Mouse (Mus musculus) hindbrain, embryonic 11.5 days (tissue): ENCODE data around the gene Mysm1. TPM values are rescaled to one million over a fixed set of nuclear protein-coding genes. Genes with fewer than 3 reads are reported as not detected.

Experiments
- ATAC-seq: fragments of 200-750 bp; cut with Nextera tagmentation; 2 replicates; pipeline ENCODE4 v1.8.0; 2017; ENCODE audit warnings: mild to moderate bottlenecking, moderate TSS enrichment, moderate library complexity; ENCODE audit not compliant: low FRiP score
- DNase-seq: peaks from one replicate; pipeline ENCODE4 v3.0.0-alpha.2; 2015; ENCODE audit warnings: low spot score
- H3K27ac ChIP-seq: fragments of 300-500 bp; sonication (generic); 2 replicates; pipeline ENCODE4 v1.5.1; 2014; ENCODE audit warnings: mild to moderate bottlenecking, low read depth, low read length
- H3K27me3 ChIP-seq: fragments of 300-500 bp; sonication (generic); 2 replicates; pipeline ENCODE4 v1.6.1; 2014; ENCODE audit warnings: mild to moderate bottlenecking, low read length, moderate library complexity, mixed read lengths; ENCODE audit not compliant: control insufficient read depth, insufficient read depth
- H3K36me3 ChIP-seq: fragments of 300-500 bp; sonication (generic); 2 replicates; pipeline ENCODE4 v1.6.1; 2014; ENCODE audit warnings: mild to moderate bottlenecking, low read length, moderate library complexity, mixed read lengths; ENCODE audit not compliant: control insufficient read depth, insufficient read depth
- H3K4me1 ChIP-seq: fragments of 300-500 bp; sonication (generic); replicated peaks from 2 replicates; pipeline ENCODE4 v1.6.1; 2014; ENCODE audit warnings: low read length, mixed read lengths; ENCODE audit not compliant: control insufficient read depth, insufficient read depth
- H3K4me2 ChIP-seq: fragments of 300-500 bp; sonication (generic); replicated peaks from 2 replicates; pipeline ENCODE4 v1.6.1; 2014; ENCODE audit warnings: mild to moderate bottlenecking, low read depth, low read length
- H3K4me3 ChIP-seq: fragments of 300-500 bp; sonication (generic); 2 replicates; pipeline ENCODE4 v1.5.1; 2014; ENCODE audit warnings: low read depth, low read length
- H3K9ac ChIP-seq: fragments of 300-500 bp; sonication (generic); 2 replicates; pipeline ENCODE4 v1.6.1; 2014; ENCODE audit warnings: low read depth, low read length
- H3K9me3 ChIP-seq: fragments of 300-500 bp; sonication (generic); 2 replicates; pipeline ENCODE4 v1.6.1; 2016; ENCODE audit warnings: low read length; ENCODE audit not compliant: control insufficient read depth
- WGBS: fragments of 180-500 bp; shearing (Covaris S2); extraction: QIAGEN DNeasy Blood & Tissue Kit; methylation state at CpG from one replicate; pipeline ENCODE4 v1.1.7; 2014; 5-methylcytosine and 5-hydroxymethylcytosine counted together
- polyA plus RNA-seq: library from polyadenylated mRNA; unstranded; fragments of >200 nt; fragmentation: Nextera tagmentation; extraction: Ambion mirVana; gene quantifications from 2 replicates; pipeline ENCODE4 v1.2.1, GENCODE M21; 2014

Gene Mysm1
- polyA plus RNA-seq, 1 experiment from 2014 or later: 42.0 TPM

- Histone ChIP-seq H3K9me3 (no peaks in the 10 kb centered on the region), H3K27me3 (no peaks in the 10 kb centered on the region), H3K36me3 (no peaks in the 10 kb centered on the region), H3K9ac (no peak overlapping the region), H3K4me1 (no peaks in the 10 kb centered on the region), H3K4me3 (no peak overlapping the region), H3K27ac (no peak overlapping the region), H3K4me2 (no peak overlapping the region)
- DNase-seq: peak; percentile 84
- ATAC-seq: peak; percentile 61; the same call in 1 of the 2 replicates
- WGBS: 42% methylated on average over 13 of the region's 13 CpGs
Measured at GRCm38 (mm10) chr4:95008175-95009057, 29.5 kb upstream of the Mysm1 start.

GRCm38 (mm10) chr4:95007759-95008158 is 28.9 kb upstream of the Mysm1 start:
- DNase-seq (no peak), ATAC-seq (peak; percentile 40)
- Histone ChIP-seq H3K4me3 (no peak overlapping the region), H3K4me1 (no peaks in the 10 kb centered on the region), H3K36me3 (no peaks in the 10 kb centered on the region), H3K27ac (no peak overlapping the region), H3K4me2 (no peak overlapping the region), H3K9me3 (no peaks in the 10 kb centered on the region), H3K27me3 (no peaks in the 10 kb centered on the region), H3K9ac (no peak overlapping the region)
- WGBS: 68% methylated on average over 8 of the region's 8 CpGs

- H3K9me3 ChIP-seq: no peaks in the 10 kb centered on the region
- no peak overlapping the region for H3K27ac ChIP-seq
- no peak overlapping the region for H3K9ac ChIP-seq
- H3K4me2 ChIP-seq: no peak overlapping the region
- no peaks in the 10 kb centered on the region for H3K4me1 ChIP-seq
- 76% methylated on average over 6 of the region's 6 CpGs for WGBS
- no peak overlapping the region for H3K4me3 ChIP-seq
- DNase-seq (no peak), ATAC-seq (no peak)
- no peaks in the 10 kb centered on the region for H3K36me3 ChIP-seq
- no peaks in the 10 kb centered on the region for H3K27me3 ChIP-seq
Measured at GRCm38 (mm10) chr4:95005251-95005830, 26.4 kb upstream of the Mysm1 start.

GRCm38 (mm10) chr4:95001043-95001775 is 22.3 kb upstream of the Mysm1 start:
- DNase-seq (no peak), ATAC-seq (no peak)
- H3K36me3 ChIP-seq: no peaks in the 10 kb centered on the region
- no peak overlapping the region for H3K9ac ChIP-seq
- H3K4me1 ChIP-seq: no peaks in the 10 kb centered on the region
- no peaks in the 10 kb centered on the region for H3K9me3 ChIP-seq
- 73% methylated on average over 6 of the region's 6 CpGs for WGBS
- H3K27ac ChIP-seq: no peak overlapping the region
- H3K4me2 ChIP-seq: no peak overlapping the region
- H3K27me3 ChIP-seq: no peaks in the 10 kb centered on the region
- no peak overlapping the region for H3K4me3 ChIP-seq

DNA sequence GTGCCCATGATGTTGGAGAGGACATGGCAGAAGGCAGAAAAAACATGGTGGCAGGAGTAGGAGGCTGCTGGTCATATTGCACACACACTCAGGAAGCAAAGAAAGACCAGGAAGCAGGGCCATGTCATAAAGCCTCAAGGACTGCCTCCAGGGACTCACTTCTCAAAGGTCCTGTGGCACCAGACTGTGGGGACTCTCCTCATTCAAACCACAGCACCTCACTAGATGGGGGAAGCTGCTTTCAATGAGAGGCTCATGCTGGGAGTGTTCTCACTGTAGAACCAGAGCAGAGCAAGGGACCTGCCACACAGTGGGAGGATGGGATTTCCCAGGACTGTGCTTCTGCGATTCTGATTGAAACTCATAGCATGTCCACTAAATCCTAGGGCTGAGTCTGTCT is 21.2 kb upstream of the Mysm1 start:
- no peak for DNase-seq

DNA sequence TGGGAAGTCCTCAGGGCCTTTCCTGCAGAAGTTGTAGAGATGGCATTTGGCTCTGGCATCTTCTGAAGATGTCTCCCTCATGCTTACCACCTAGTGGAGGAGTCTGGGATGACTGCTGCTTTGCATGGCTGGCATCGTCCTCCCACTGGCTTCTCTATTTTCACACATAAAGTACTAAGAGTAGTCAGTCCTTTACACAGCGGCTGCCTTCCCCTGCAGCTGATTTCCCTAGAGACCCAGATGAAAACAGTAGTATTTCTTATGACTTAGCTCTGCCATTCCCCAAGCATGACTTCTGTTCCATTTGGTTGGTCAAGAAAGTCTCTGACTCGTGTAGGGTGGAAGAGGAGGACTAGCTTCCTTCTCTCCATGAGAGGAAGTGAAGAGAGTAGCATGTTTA is 20.3 kb upstream of the Mysm1 start:
- ATAC-seq (no peak), DNase-seq (peak; percentile 27)
- no peak overlapping the region for H3K9ac ChIP-seq
- no peaks in the 10 kb centered on the region for H3K9me3 ChIP-seq
- H3K27ac ChIP-seq: no peak overlapping the region
- H3K27me3 ChIP-seq: no peaks in the 10 kb centered on the region
- H3K36me3 ChIP-seq: no peaks in the 10 kb centered on the region
- H3K4me1 ChIP-seq: no peaks in the 10 kb centered on the region
- WGBS: 62% methylated on average over 3 of the region's 3 CpGs
- H3K4me2 ChIP-seq: no peak overlapping the region
- no peak overlapping the region for H3K4me3 ChIP-seq

More for the DNA sequence above, 21.2 kb upstream of the Mysm1 start:
- H3K9me3 ChIP-seq: no peaks in the 10 kb centered on the region
- H3K27ac ChIP-seq: no peak overlapping the region
- ATAC-seq: no peak
- no peak overlapping the region for H3K4me2 ChIP-seq
- 90% methylated on average over 1 of the region's 1 CpGs for WGBS
- no peak overlapping the region for H3K4me3 ChIP-seq
- H3K36me3 ChIP-seq: no peaks in the 10 kb centered on the region
- H3K4me1 ChIP-seq: no peaks in the 10 kb centered on the region
- no peaks in the 10 kb centered on the region for H3K27me3 ChIP-seq
- no peak overlapping the region for H3K9ac ChIP-seq

GRCm38 (mm10) chr4:94995862-94996261 is 17.0 kb upstream of the Mysm1 start:
- WGBS: 89% methylated on average over 4 of the region's 4 CpGs
- no peak for DNase-seq
- no peaks in the 10 kb centered on the region for H3K4me1 ChIP-seq
- H3K36me3 ChIP-seq: no peaks in the 10 kb centered on the region
- ATAC-seq: no peak
- no peak overlapping the region for H3K27ac ChIP-seq
- no peak overlapping the region for H3K4me3 ChIP-seq
- no peaks in the 10 kb centered on the region for H3K27me3 ChIP-seq
- H3K4me2 ChIP-seq: no peak overlapping the region
- no peaks in the 10 kb centered on the region for H3K9me3 ChIP-seq
- H3K9ac ChIP-seq: no peak overlapping the region

GRCm38 (mm10) chr4:94990204-94990603 is 11.3 kb upstream of the Mysm1 start:
- Histone ChIP-seq H3K4me2 (no peak overlapping the region), H3K4me3 (no peak overlapping the region), H3K27me3 (no peaks in the 10 kb centered on the region), H3K4me1 (no peaks in the 10 kb centered on the region), H3K9ac (no peak overlapping the region), H3K9me3 (no peaks in the 10 kb centered on the region), H3K36me3 (no peaks in the 10 kb centered on the region), H3K27ac (no peak overlapping the region)
- no peak for DNase-seq
- WGBS: 58% methylated on average over 3 of the region's 3 CpGs
- no peak for ATAC-seq
